Mouse (Mus musculus): ENCODE data around the gene Ryk.
A peak's percentile ranks its signal among the peaks of the same experiment; 100 is the strongest.

The Ryk gene

DNA sequence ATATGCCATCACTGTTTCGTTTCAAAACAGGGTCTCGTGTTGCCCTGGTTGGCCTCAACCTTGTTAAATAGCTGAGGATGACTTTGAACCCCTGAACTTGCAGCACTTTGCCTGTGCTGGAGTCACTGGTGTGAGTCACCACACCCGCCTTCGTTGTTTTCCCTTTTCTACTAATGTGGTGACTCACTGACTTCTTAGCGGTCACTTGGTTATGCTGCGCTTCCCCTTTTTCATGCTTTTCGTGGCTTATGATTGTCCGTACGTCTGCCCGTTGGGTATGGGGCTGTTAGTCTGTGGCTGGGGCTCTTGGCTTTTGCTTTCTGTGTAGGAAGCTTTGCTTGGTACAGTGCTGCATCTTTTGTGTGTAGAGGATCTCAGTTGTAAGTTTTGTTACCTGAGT is 25.2 kb downstream of the Ryk start:
- no peak for DNase-seq

- DNase-seq = no peak
These were observed 26.2 kb downstream of the Ryk start for GRCm38 (mm10) chr9:102860802-102861469.

DNA sequence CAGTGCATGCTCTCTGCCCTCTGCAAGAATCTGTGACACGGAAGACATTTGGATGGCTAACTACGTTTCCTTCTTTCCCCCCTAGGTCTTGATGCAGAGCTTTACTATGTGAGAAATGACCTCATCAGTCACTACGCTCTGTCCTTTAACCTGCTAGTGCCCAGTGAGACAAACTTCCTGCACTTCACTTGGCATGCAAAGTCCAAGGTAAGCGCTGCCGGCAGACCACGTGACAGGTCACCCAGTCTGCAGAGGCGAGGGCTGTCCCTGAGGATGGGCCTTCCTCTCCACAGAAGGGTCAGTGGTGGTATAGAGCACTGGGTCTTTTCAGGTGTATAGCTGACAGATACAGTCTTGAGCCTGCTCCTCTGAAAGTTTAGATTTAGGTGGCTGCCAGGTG is 27.1 kb downstream of the Ryk start:
- DNase-seq = no peak

DNA sequence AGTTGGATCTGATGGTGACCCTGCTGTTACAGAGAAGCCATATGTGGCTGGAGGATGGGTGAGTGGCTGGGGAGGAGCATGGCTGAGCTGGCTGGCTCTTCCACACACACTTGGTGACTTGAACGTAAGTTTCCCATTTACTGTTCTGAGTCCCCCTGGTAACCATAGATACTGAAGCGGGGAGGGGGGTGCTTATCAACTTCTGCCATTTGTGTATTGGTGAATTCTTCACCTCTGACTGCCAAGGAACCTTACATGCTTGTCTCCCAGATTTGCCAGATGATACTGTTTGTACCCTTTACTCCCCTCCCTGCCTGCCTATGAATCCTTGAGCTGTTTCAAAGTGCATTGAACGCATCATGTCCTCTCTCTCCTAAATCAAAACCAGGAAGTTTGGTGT is 27.5 kb downstream of the Ryk start:
- no peak for DNase-seq

DNA sequence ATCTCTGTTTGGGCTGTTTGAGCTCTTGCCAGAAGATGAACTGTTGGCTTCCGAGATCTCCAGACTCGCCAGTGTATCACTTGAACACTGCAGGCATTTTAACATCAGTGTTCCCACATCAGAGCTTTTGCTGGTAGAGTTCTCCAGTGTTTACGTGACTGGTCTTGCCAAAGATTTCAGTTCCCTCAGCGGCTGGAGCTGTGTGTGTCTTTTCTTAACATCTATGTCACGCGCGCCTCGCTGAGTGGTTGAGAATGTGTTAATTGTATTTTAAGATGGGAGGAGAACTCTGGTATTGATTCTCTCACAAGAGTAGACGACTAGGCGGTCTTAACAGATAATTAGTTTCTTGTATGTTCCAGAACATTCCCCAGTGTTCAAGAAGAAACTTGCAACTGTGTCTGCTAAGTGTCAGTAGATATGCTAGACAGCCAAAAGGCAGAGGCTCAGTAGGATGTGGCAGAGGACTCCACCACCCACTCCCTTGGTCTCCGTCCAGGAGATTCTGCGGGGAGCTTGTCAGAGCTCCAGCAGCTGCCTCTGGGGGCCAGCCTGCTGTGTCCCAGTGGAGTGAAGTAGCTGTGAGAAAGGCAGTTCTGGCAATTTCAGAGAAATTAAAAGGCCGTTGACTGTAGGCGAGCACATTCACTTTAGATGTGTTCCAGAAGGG is 29.3 kb downstream of the Ryk start:
- DNase-seq = no peak

GRCm38 (mm10) chr9:102864931-102865330 is 30.2 kb downstream of the Ryk start:
- DNase-seq = no peak

GRCm38 (mm10) chr9:102865946-102866737 is 31.4 kb downstream of the Ryk start:
- no peak for DNase-seq

- DNase-seq = peak; percentile 80
These were observed 32.2 kb downstream of the Ryk start for GRCm38 (mm10) chr9:102866893-102867292.

- DNase-seq = no peak
These were observed 32.8 kb downstream of the Ryk start for GRCm38 (mm10) chr9:102867516-102867915.

DNA sequence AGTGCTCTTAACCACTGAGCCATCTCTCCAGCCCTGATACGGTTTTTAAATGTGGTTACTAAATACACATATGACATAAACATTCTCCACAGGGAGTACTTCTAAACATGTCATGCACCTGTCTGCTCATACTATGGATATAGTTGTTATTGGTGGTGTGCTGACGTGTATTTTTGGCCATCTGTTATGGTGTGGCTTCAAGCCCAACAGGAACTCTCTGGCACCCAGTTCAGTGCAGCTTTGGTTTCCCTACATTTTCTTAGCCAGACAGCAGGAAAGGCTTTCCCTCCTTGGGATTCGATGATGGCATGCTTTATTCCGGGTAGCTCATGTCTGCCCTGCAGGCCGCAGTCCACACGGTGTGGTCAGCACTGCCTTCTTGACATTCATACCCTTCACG is 33.7 kb downstream of the Ryk start:
- DNase-seq = no peak

- no peak for DNase-seq
These were observed 41.5 kb downstream of the Ryk start for GRCm38 (mm10) chr9:102876054-102876690.

GRCm38 (mm10) chr9:102877916-102878315 is 43.2 kb downstream of the Ryk start:
- no peak for DNase-seq

GRCm38 (mm10) chr9:102879545-102879944 is 44.8 kb downstream of the Ryk start:
- peak; percentile 77 for DNase-seq

DNA sequence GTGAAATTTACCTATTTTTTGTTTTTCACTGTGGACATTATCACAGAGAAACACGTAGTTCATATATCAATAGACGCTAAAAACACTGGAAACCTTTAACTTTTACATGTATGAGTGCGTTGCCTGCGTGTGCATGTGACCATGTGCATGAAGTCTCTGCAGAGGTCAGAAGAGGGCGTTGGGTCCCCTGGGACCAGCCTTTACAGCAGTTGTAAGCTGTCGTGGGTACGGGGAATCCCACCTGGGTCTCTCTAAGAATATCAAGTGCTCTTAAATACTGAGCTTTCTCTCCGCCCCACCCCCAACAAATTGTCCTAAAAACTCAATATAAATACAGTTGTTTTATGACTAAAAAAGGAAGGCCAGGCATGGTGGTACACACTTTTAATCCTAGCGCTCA is 50.0 kb downstream of the Ryk start:
- no peak for DNase-seq

- DNase-seq = no peak
These were observed 55.4 kb downstream of the Ryk start for GRCm38 (mm10) chr9:102890166-102890565.

GRCm38 (mm10) chr9:102892480-102893355 is 58.0 kb downstream of the Ryk start:
- no peak for DNase-seq

- DNase-seq = no peak
These were observed 58.7 kb downstream of the Ryk start for GRCm38 (mm10) chr9:102893356-102893870.

DNA sequence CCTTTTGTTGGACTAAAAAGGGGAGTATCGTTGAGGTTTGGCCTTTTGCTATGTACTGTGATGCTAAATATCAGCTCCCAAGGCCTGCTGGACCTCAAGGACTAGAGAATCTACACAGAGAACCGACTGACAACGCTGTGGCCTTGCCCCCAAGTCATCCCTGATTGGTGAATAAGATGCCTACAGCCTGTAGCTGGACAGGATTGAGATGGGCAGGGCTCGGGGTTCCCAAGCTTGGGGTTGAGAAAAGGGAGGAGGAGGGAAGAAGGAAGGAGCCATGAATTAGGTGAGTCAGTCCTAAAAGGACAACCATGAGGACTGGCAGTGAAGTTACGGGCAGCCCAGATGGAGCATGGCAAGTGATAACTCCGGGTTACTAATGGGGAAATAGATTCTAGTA is 65.2 kb downstream of the Ryk start:
- DNase-seq = no peak

- DNase-seq = no peak
These were observed 67.6 kb downstream of the Ryk start for GRCm38 (mm10) chr9:102902308-102902707.

DNA sequence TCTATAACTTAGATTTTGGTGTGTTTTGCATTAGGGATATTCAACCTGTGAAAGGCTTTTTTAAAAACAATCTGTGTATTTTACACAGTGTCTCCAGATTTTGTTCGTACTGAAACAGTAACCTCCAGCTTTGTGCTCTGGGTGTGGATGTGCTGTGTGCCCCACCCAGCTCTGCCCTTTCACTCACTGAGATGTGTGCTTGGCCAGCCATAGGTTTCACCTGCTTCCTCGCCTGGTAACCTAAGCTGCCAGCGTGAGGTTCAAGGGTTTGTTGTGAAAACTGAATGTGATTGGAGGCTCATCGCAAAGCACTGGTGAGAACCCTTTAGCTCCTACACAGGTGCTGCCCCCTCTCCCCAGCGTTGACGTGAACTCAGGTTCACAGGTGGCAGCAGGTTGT is 70.2 kb downstream of the Ryk start:
- DNase-seq = no peak

DNA sequence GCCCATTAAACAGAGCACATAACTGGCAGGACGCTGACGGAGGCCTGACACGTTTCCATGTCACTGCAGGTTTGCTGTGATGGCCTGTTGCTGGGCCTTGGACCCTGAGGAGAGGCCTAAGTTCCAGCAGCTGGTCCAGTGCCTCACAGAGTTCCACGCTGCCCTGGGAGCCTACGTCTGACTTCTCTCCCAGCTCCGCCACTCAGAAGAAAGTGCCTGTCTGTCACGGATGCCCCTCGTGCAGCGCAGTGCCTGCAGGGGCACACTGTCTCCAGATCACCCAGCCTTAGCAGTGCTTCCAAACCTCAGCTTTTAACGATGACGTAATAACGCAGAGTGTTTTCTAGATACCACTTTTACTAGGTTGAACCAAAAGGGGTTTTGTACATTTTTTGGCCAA is 72.1 kb downstream of the Ryk start:
- DNase-seq = no peak

GRCm38 (mm10) chr9:102907521-102908246 is 73.0 kb downstream of the Ryk start:
- DNase-seq = no peak

Measured in retina, postnatal 1 day (tissue).